Mouse (Mus musculus) B cell, adult 2 months (primary cell): ENCODE measurements around the gene Il16.

ENCODE experiments used
- DNase-seq, 2 experiments: peaks; one replicate each; pipeline ENCODE4 v3.0.0; 2022

Gene Il16

GRCm38 (mm10) chr7:83641163-83641562 lies 104.4 kb downstream of the Il16 start:
- no peak for DNase-seq

DNA sequence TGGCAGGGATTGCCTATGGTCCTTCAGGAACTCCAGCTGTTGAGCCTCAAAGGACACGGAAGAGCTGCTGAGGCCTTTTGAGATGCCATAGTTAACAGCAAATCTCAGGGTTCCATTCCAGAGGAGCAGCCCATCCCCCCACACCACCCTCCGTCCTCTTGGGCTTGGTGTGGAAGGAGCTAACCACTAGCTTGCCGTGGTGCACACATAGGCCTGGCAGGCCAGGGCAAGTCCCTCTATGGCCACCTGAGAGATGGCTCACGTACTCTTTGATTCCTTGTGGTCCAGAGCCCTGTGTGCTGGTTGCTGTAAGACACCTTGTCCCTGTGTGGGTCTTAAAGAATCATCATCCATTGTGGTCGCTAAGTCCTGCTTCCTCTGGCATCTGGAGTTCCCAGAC lies 104.9 kb downstream of the Il16 start:
- DNase-seq: no peak

- DNase-seq: peak; percentile 74 to 81
Observed at GRCm38 (mm10) chr7:83639084-83639483, 106.4 kb downstream of the Il16 start.

- DNase-seq: no peak
Observed at GRCm38 (mm10) chr7:83637781-83638583, 107.5 kb downstream of the Il16 start.

DNA sequence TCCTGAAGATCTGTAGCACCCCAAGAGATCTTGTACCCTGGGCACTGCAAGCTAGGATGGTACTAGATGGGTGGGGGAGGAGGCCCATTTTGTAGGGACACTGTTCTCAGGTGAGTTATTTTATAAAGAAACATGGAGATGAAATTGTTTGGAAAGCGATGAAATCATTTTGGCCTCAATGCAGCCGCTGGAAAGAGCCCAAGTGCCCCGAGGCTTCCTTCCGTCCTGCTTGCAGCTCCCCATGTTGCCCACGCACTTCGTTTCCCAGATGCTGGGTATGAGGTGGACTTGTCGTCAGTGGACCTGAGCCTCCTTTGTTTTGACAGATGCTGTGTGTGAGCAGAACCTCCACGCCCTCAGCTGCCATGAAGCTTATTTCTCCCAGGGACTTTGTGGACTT lies 109.1 kb downstream of the Il16 start:
- DNase-seq: no peak

DNA sequence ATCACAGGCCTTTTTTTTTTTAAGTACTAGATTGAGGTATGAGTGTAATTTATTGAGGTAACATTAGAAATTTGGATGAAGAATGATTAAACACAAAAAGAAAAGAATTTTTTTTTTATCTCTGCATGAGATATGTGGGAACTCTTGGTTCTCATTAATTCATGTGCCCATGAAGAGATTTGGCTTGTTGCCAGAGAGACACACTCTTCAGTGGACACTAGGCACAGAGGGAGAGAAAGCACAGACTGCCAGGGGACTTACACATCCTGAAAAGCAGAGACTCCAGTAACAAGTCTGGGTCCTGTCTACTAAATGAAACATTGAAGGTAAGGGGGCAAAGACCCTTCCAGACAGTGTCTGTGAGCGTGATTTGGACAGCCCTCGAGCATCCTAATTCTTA lies 109.8 kb downstream of the Il16 start:
- DNase-seq: no peak

DNA sequence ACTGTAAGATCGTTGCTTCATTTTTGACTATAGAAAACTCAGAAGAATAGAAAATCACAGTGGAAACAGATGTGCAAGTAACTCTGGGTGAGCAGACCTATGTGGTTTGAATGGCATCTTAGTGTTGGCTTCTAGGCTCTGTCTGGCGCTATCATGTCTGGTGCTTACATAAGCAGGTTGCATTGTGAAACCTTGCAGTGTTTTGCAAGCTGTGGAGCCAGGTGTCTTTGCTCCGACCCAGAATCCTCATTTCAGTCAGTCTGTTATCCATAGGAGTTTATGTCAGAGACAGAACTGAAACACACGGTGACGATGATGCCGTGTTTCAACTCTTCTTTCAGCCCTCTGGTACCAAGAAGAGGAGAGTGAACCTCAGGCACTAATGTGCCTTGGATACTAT lies 111.7 kb downstream of the Il16 start:
- DNase-seq: no peak

GRCm38 (mm10) chr7:83632682-83633120 lies 112.8 kb downstream of the Il16 start:
- no peak for DNase-seq

DNA sequence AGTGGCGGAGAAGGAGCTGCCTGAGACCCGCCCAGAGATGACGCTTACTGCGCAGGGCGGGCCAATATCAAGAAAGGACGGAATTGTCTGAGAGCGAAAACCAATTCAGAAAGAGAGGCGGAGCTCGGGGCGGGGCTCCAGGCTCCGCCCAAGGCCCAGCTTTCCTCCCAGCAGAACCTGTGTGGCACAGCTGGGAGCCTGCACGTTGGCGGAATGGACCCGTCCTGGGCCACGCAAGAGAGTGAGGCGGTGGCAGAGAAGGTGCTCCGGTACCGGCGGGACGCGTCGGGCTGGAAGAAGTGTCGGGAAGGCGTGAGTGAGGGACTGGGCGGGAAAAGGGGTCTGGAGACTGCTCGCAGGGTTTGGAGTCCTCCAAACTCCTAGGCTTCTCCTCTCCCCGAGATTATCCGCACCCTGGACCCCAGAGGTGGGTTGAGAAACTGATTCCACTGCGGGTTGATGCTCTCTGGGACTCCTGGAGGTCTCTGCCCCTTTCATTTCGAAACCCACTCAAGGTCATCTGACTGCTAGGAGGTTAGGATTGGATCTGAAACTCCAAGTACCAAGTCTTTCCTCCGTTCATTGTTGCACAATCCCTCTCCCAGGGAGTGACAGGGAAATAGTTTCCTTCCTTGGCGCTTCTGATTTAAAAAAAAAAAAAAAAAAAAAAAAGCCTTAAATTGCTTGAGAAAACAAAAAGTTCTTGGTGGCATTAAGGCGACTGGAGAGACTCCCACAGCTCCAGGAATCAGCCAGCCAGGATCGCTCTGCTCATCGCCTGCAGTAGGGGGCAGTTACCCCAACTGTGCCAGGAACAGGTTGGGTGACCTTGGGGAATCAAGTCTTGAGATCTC lies 113.5 kb downstream of the Il16 start, which contains the start of gene Stard5:
Gene Stard5 (plus strand): TSS at position 132 of the 854 bp plus-strand sequence.
- DNase-seq: peak; percentile 94 to 95

DNA sequence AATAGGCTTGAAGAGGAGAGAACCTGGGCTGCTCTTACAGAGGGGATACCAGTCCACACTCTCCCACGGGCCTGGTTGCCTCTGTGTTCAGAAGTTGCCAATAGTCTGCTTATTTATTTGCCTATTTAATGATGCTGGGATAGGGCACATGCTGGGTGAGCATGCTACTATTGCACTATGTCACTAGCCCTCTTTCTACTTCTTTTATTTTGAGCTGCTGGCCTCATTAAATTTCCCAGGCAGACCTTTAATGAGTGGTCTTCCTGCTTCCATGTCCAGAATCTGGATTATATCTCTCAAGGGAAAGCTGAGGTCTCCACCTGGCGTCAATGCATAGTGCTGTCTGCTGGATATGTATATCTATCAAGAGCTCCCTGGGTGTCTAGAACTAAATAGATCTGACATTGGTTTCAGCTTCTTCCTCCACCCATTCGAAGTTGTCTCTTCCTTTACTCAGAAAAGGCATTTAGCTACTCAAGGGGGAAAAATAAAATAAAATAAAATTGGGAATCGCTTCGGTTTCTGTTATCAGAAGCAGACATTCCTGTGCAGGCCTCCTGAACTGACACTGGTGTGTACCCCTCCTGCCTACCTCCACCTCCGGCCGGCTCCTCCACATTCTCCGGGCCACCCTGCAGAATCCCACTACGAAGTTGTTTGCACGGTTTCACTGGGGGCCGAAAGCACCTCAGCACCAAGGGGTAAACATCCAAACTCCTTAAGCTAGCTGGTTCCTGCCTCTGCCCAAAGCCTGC lies 114.3 kb downstream of the Il16 start:
- no peak for DNase-seq

GRCm38 (mm10) chr7:83627369-83627768 lies 118.2 kb downstream of the Il16 start:
- DNase-seq: no peak

DNA sequence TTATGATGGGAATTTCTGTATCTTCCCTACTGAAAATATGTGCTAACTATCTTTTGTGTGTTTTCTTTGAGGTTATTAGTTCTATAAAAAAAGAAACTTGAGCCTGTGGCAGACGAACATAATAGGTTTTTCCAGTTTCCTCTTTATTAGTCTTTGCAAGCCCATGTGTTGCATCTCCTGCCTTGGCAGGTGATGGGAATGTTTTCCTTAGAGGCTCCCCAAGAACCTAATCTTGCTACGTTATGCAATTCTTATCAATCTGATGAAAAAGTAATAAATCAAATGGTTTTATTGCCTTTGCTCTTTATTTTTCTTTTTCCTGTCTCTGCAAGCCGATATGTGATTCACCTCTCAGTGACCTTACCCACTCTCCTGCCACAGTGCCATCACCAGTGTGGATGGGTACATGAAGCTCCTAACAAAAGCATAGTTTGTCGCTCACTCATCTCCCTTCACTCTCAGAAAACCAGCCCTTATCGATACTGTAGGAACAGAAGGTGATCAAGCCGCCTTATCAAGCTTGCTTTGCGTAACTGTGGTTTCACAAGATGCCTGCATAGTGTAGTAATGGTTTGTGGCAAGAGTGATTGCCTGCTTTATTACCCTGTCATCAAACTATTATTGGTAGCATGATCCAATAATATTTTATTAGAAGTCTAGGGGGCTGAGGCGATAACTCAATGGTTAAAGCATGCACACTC lies 118.8 kb downstream of the Il16 start:
- no peak for DNase-seq

DNA sequence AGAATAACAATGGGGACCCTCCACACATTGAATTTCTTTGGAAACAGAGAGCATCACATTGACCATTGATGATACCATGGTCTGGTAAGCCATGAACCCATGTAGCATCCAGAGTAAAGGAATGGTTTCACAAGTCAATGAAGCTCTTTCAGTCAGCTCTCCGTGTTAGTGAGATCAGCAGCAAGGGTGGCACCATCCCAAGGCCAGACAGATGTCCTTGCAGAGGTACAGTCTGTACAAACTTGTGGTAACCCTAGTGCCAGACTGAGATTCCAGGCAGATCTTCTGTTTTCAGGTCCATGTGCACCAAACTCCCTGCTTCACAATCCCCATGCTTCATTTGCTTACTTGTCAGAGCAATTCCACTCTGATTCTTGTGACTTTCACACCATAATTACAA lies 121.5 kb downstream of the Il16 start:
- no peak for DNase-seq

DNA sequence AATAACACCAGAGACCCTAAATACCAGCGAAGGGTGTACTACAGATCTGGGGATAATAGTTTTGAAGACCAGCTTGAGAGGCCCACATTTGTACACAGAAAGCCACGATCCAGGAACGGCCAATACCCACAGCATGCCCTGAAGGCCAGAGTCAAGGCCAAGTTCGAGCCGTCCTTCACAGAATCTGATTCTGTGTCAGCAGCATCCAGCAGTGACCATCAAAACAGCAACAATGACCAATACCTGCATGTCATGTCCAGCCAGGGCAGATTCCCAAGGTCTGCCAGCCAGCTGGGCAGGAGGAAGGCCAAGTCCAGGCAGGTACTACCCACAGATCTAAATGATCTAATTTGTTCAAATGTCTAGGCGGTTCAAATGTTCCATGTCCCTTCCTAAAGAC lies 122.9 kb downstream of the Il16 start:
- DNase-seq: no peak

DNA sequence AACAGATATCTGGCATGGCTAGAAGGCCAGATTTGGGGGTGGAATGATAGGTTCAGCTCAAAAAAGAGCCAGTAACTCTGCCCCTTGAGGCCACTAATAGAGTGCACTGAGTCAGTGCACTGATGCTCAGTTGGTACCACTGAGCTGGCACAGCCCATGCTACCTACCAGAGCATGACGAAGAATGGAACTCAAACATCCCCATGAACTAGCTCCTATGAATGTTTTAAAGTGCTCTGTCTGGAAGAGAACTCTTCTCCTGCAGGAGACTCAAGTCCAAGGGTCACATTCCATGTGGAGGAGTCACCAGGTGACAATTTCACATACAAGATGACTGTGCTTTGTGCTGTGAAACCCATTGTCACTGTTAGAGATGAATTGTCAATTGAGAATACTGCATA lies 126.8 kb downstream of the Il16 start:
- DNase-seq: peak in 1 of 2 experiments; percentile 16

- DNase-seq: peak; percentile 32 to 41
Observed at GRCm38 (mm10) chr7:83616268-83616667, 129.3 kb downstream of the Il16 start.

- DNase-seq: peak; percentile 64
Observed at GRCm38 (mm10) chr7:83615815-83616214, 129.7 kb downstream of the Il16 start.

DNA sequence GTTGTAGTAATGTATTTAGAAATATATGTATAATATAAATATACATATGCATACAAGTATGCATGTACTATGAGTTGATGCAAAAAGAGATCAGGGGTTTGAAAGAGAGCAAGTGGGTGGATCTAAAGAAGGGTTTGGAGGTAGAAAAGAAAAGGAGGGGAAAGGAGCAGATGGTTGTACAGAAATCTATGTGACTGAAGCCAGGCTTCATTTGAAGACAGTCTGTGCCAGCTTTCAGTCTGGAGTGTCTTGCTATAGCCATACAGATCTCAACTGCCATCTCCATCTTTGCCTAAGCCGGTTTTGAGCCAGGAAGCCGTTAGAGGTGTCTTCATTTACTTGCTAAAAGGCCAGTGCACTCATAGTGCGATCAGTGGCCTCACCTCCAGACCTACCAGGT lies 130.3 kb downstream of the Il16 start:
- DNase-seq: no peak

- DNase-seq: no peak
Observed at GRCm38 (mm10) chr7:83611886-83612285, 133.6 kb downstream of the Il16 start.

DNA sequence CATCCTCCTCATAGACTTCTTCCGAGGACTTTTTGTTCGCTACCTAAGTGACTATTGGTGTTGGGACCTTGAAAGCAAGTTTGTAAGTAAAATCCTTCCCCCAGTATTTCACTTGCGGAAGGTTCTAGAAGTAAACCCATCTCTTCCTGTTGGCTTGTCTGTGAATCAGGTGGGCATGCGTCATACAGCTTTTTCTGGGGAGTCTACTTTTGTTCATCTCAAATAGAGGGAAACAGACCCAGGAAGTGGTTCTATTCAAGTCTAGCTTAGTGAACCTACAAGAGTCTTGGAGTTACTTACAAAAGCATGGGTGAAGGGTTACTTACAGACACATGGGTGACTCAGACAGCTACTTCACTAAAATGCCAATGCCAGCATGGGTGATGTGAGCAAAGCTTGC lies 135.6 kb downstream of the Il16 start:
- no peak for DNase-seq

GRCm38 (mm10) chr7:83606796-83607195 lies 138.7 kb downstream of the Il16 start:
- no peak for DNase-seq

GRCm38 (mm10) chr7:83604180-83604944 lies 141.2 kb downstream of the Il16 start:
- DNase-seq: no peak
